Mouse (Mus musculus): ENCODE results near the gene Ctnna2.

Gene Ctnna2

DNA sequence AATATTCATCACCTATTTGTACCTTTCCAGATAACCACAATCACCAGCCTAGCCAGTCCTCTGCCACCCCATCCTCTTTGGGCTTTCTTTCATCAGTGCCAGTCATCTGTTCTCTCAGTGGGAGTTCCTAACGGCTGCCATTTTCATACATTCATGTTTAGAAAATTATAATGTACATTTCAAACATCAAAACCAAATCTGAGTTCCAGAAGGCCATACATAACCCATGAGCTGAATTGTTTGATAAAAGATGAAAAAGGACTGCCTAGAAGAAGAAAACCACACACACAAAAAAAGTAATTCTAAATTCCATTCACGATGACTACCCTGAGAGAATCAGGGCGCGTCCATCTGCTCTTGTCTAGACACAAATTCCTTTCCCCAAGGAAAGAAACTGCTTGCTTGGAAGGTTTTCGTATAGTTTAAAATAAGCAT is 1014.5 kb downstream of the Ctnna2 start:
- no peak for DNase-seq (ENCODE audit: low read depth, low spot score)

DNA sequence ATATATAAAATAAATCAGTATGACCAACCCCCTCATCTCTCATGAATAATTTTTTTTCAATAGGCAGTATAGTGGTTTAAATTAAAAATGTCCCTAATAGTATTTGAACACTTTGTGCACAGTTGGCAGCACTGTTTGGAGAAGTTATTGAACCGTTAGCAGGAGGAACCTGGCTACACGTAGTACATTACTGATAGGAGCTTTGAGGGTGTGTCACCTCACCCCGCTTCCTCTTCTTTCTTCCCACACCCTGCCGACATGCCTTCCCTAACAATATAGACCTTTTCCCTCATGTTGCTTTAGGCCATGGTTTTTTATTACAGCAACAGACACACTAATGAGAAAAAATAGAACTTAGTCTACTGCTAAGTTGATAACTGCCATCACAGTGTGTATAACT is 1071.4 kb downstream of the Ctnna2 start:
- DNase-seq (ENCODE audit: low read depth, low spot score) = no peak

DNA sequence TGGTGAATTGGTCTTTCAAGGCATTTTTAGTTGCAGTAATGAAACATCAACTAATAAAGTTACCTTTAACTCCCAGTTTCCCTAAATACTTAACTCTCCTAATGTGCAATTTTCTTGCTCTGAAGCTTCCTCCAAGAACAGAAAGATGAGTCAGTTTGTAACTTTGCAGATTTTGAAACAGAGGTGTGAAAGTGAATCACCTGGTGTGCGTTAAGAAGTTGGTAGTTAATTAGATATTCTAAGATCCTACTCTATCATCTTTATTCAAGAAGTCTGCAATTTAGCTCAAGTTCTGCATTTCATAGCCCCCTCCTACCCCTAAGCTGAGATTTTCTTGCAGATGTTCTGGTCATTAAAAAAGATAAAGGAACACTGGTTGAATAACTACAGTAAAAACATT is 1082.3 kb downstream of the Ctnna2 start:
- DNase-seq (ENCODE audit: low read depth, low spot score) = no peak
